Mouse (Mus musculus): Measurements from ENCODE around the gene Pfkp. TPM values are rescaled to one million over a fixed set of nuclear protein-coding genes. Genes with fewer than 3 reads are reported as not detected.

Gene Pfkp
- polyA plus RNA-seq, 1 experiment from 2014 or later = 12.9 TPM

GRCm38 (mm10) chr13:6647067-6647991, 1.2 kb downstream of the Pfkp start:
- 1% methylated on average over 39 of the region's 39 CpGs for whole genome bisulfite sequencing
- Histone ChIP-seq H3K9me3 (no peaks in the 10 kb centered on the region), H3K9ac (peak overlapping the region; percentile 40), H3K4me3 (peak overlapping the region; percentile 55), H3K4me1 (peaks cover 20% of the 10 kb centered on the region), H3K27ac (no peak overlapping the region), H3K36me3 (no peaks in the 10 kb centered on the region), H3K4me2 (replicated peaks) (peak overlapping the region; percentile 100), H3K27me3 (peaks cover 18% of the 10 kb centered on the region)
- ATAC-seq (ENCODE audit: low FRiP score, low read depth) = peak; percentile 20; the same call in 1 of the 2 replicates

- WGBS = 50% methylated on average over 3 of the region's 3 CpGs
- no peaks in the 10 kb centered on the region for H3K9me3 ChIP-seq
- peak overlapping the region; percentile 100 for H3K4me2 ChIP-seq (replicated peaks)
- H3K36me3 ChIP-seq = no peaks in the 10 kb centered on the region
- H3K27ac ChIP-seq = no peak overlapping the region
- H3K27me3 ChIP-seq = peaks cover 18% of the 10 kb centered on the region
- peak overlapping the region; percentile 40; the same call in 1 of the 2 replicates for H3K9ac ChIP-seq
- peaks cover 20% of the 10 kb centered on the region for H3K4me1 ChIP-seq
- peak overlapping the region; percentile 55 for H3K4me3 ChIP-seq
- no peak for ATAC-seq (ENCODE audit: low FRiP score, low read depth)
Observed at GRCm38 (mm10) chr13:6646674-6647066, 1.9 kb downstream of the Pfkp start.

- 66% methylated on average over 2 of the region's 2 CpGs for WGBS
- H3K27me3 ChIP-seq = peaks cover 18% of the 10 kb centered on the region
Observed at GRCm38 (mm10) chr13:6646266-6646665, 2.3 kb downstream of the Pfkp start.

GRCm38 (mm10) chr13:6643968-6644367, 4.6 kb downstream of the Pfkp start:
- WGBS = 91% methylated on average over 5 of the region's 5 CpGs
- Histone ChIP-seq H3K4me3 (no peak overlapping the region), H3K9me3 (no peaks in the 10 kb centered on the region), H3K36me3 (no peaks in the 10 kb centered on the region), H3K4me1 (peaks cover 17% of the 10 kb centered on the region), H3K27me3 (peaks cover 18% of the 10 kb centered on the region), H3K9ac (no peak overlapping the region), H3K4me2 (replicated peaks) (no peak overlapping the region), H3K27ac (no peak overlapping the region)
- no peak for ATAC-seq (ENCODE audit: low FRiP score, low read depth)

More at GRCm38 (mm10) chr13:6646266-6646665, 2.3 kb downstream of the Pfkp start:
- H3K9me3 ChIP-seq = no peaks in the 10 kb centered on the region
- H3K4me1 ChIP-seq = peaks cover 20% of the 10 kb centered on the region
- no peak overlapping the region for H3K27ac ChIP-seq
- no peaks in the 10 kb centered on the region for H3K36me3 ChIP-seq
- H3K4me3 ChIP-seq = no peak overlapping the region
- no peak overlapping the region for H3K9ac ChIP-seq
- no peak for ATAC-seq (ENCODE audit: low FRiP score, low read depth)
- H3K4me2 ChIP-seq (replicated peaks) = no peak overlapping the region

- ATAC-seq (ENCODE audit: low FRiP score, low read depth) = no peak
- no peak overlapping the region for H3K4me2 ChIP-seq (replicated peaks)
- H3K9ac ChIP-seq = no peak overlapping the region
- no peak overlapping the region for H3K27ac ChIP-seq
- H3K36me3 ChIP-seq = no peaks in the 10 kb centered on the region
- peaks cover 10% of the 10 kb centered on the region; the same call in 1 of the 2 replicates for H3K4me1 ChIP-seq
- peaks cover 14% of the 10 kb centered on the region for H3K27me3 ChIP-seq
- H3K9me3 ChIP-seq = no peaks in the 10 kb centered on the region
- H3K4me3 ChIP-seq = no peak overlapping the region
- WGBS = 93% methylated on average over 4 of the region's 4 CpGs
Observed at GRCm38 (mm10) chr13:6643026-6643425, 5.6 kb downstream of the Pfkp start.

- Histone ChIP-seq H3K9ac (no peak overlapping the region), H3K27me3 (peaks cover 12% of the 10 kb centered on the region), H3K4me1 (peaks cover 7% of the 10 kb centered on the region; the same call in 1 of the 2 replicates), H3K9me3 (no peaks in the 10 kb centered on the region), H3K36me3 (no peaks in the 10 kb centered on the region), H3K4me3 (no peak overlapping the region), H3K27ac (no peak overlapping the region), H3K4me2 (replicated peaks) (no peak overlapping the region)
- ATAC-seq (ENCODE audit: low FRiP score, low read depth) = no peak
- 87% methylated on average over 5 of the region's 5 CpGs for WGBS
Observed at GRCm38 (mm10) chr13:6642453-6642852, 6.1 kb downstream of the Pfkp start.

- H3K27me3 ChIP-seq = peaks cover 6% of the 10 kb centered on the region
- WGBS = 88% methylated on average over 1 of the region's 1 CpGs
- ATAC-seq (ENCODE audit: low FRiP score, low read depth) = no peak
- no peak overlapping the region for H3K4me2 ChIP-seq (replicated peaks)
- no peak overlapping the region for H3K4me3 ChIP-seq
- no peaks in the 10 kb centered on the region for H3K9me3 ChIP-seq
- H3K9ac ChIP-seq = no peak overlapping the region
- 0 out of 2 replicates have a peak, but pooled peaks cover 4% of the 10 kb centered on the region for H3K4me1 ChIP-seq
- no peak overlapping the region for H3K27ac ChIP-seq
- H3K36me3 ChIP-seq = no peaks in the 10 kb centered on the region
Observed at GRCm38 (mm10) chr13:6641497-6641896, 7.1 kb downstream of the Pfkp start.

GRCm38 (mm10) chr13:6639507-6640030, 9.0 kb downstream of the Pfkp start:
- no peak for ATAC-seq (ENCODE audit: low FRiP score, low read depth)
- Histone ChIP-seq H3K9ac (no peak overlapping the region), H3K27me3 (no peaks in the 10 kb centered on the region), H3K4me1 (peaks cover 14% of the 10 kb centered on the region), H3K4me2 (replicated peaks) (no peak overlapping the region), H3K4me3 (no peak overlapping the region), H3K36me3 (no peaks in the 10 kb centered on the region), H3K27ac (no peak overlapping the region), H3K9me3 (no peaks in the 10 kb centered on the region)
- 78% methylated on average over 5 of the region's 5 CpGs for WGBS

GRCm38 (mm10) chr13:6638976-6639375, 9.6 kb downstream of the Pfkp start:
- Histone ChIP-seq H3K27me3 (no peaks in the 10 kb centered on the region), H3K4me3 (no peak overlapping the region), H3K27ac (no peak overlapping the region), H3K4me1 (peaks cover 19% of the 10 kb centered on the region), H3K36me3 (no peaks in the 10 kb centered on the region), H3K9ac (no peak overlapping the region), H3K9me3 (no peaks in the 10 kb centered on the region), H3K4me2 (replicated peaks) (no peak overlapping the region)
- WGBS = 88% methylated on average over 3 of the region's 3 CpGs
- ATAC-seq (ENCODE audit: low FRiP score, low read depth) = no peak

GRCm38 (mm10) chr13:6638425-6638824, 10.2 kb downstream of the Pfkp start:
- no peak for ATAC-seq (ENCODE audit: low FRiP score, low read depth)
- H3K4me2 ChIP-seq (replicated peaks) = no peak overlapping the region
- no peaks in the 10 kb centered on the region for H3K9me3 ChIP-seq
- no peaks in the 10 kb centered on the region for H3K27me3 ChIP-seq
- H3K27ac ChIP-seq = no peak overlapping the region
- WGBS = 28% methylated on average over 1 of the region's 1 CpGs
- no peak overlapping the region for H3K9ac ChIP-seq
- no peak overlapping the region for H3K4me3 ChIP-seq
- H3K36me3 ChIP-seq = no peaks in the 10 kb centered on the region
- peaks cover 25% of the 10 kb centered on the region for H3K4me1 ChIP-seq

- Histone ChIP-seq H3K9me3 (no peaks in the 10 kb centered on the region), H3K4me2 (replicated peaks) (no peak overlapping the region), H3K4me3 (no peak overlapping the region), H3K27me3 (no peaks in the 10 kb centered on the region), H3K27ac (no peak overlapping the region), H3K9ac (no peak overlapping the region), H3K36me3 (no peaks in the 10 kb centered on the region), H3K4me1 (peaks cover 33% of the 10 kb centered on the region)
- WGBS = 94% methylated on average over 6 of the region's 7 CpGs
- ATAC-seq (ENCODE audit: low FRiP score, low read depth) = no peak
Observed at GRCm38 (mm10) chr13:6637534-6638124, 10.9 kb downstream of the Pfkp start.

GRCm38 (mm10) chr13:6636976-6637375, 11.6 kb downstream of the Pfkp start:
- Histone ChIP-seq H3K9me3 (no peaks in the 10 kb centered on the region), H3K27me3 (no peaks in the 10 kb centered on the region), H3K36me3 (no peaks in the 10 kb centered on the region), H3K4me2 (replicated peaks) (no peak overlapping the region), H3K9ac (no peak overlapping the region), H3K4me3 (no peak overlapping the region), H3K4me1 (peaks cover 39% of the 10 kb centered on the region), H3K27ac (no peak overlapping the region)
- no peak for ATAC-seq (ENCODE audit: low FRiP score, low read depth)
- WGBS = 85% methylated on average over 4 of the region's 4 CpGs

Data from limb, embryonic 13.5 days (tissue).